Mouse (Mus musculus): ENCODE results near the gene E130116L18Rik. TPM values are rescaled to one million over a fixed set of nuclear protein-coding genes. Genes with fewer than 3 reads are reported as not detected.
"Not testable (repeated sequence)": the region's sequence is repeated elsewhere in the genome, so short reads cannot be mapped to it uniquely, and the experiment has no call there.

E130116L18Rik gene
- polyA plus RNA-seq, 1 experiment from 2014 or later = not detected

GRCm38 (mm10) chr5:25247036-25247435 lies 24.1 kb upstream of the E130116L18Rik start:
- no peak overlapping the region for H3K4me3 ChIP-seq (ENCODE audit: low read depth, low read length)
- no peak overlapping the region for H3K9ac ChIP-seq (replicated peaks; ENCODE audit: low read depth, low read length)
- H3K27me3 ChIP-seq (ENCODE audit: control insufficient read depth, insufficient read depth, low read length) = no peaks in the 10 kb centered on the region
- H3K4me1 ChIP-seq (ENCODE audit: control insufficient read depth, insufficient read depth, low read length) = no peaks in the 10 kb centered on the region
- H3K27ac ChIP-seq (ENCODE audit: low read depth, low read length) = no peak overlapping the region
- H3K9me3 ChIP-seq (ENCODE audit: control insufficient read depth, low read length) = no peaks in the 10 kb centered on the region
- H3K4me2 ChIP-seq (ENCODE audit: low read depth, low read length) = no peak overlapping the region
- ATAC-seq (ENCODE audit: low read depth) = no peak
- peaks cover 27% of the 10 kb centered on the region for H3K36me3 ChIP-seq (ENCODE audit: control insufficient read depth, insufficient read depth, low read length)
- WGBS = 89% methylated on average over 3 of the region's 3 CpGs

DNA sequence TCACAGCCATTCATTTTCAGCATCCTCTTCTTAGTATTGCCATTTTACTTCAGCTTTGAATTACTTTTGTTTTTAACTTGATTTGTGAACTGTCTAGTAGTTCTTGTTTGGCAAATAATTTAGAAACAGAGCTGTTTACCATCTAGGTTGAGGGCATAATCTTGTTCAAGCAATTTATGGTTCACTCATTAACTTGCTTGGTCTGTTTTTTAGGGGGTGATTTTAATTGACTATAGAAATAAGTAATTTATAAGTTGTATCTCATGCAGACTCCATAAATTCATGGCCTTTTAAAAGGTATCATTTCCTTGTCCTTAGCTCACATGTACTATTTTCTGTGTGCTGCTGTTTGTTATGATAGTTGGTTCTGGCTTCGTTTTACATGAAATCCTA lies 23.5 kb upstream of the E130116L18Rik start:
- ATAC-seq (ENCODE audit: low read depth) = no peak
- Histone ChIP-seq H3K4me1 (ENCODE audit: control insufficient read depth, insufficient read depth, low read length) (no peaks in the 10 kb centered on the region), H3K9ac (replicated peaks; ENCODE audit: low read depth, low read length) (no peak overlapping the region), H3K4me3 (ENCODE audit: low read depth, low read length) (no peak overlapping the region), H3K9me3 (ENCODE audit: control insufficient read depth, low read length) (no peaks in the 10 kb centered on the region), H3K27ac (ENCODE audit: low read depth, low read length) (no peak overlapping the region), H3K27me3 (ENCODE audit: control insufficient read depth, insufficient read depth, low read length) (no peaks in the 10 kb centered on the region), H3K36me3 (ENCODE audit: control insufficient read depth, insufficient read depth, low read length) (peaks cover 21% of the 10 kb centered on the region), H3K4me2 (ENCODE audit: low read depth, low read length) (no peak overlapping the region)
- WGBS = 82% methylated on average over 1 of the region's 1 CpGs

- Histone ChIP-seq H3K4me3 (ENCODE audit: low read depth, low read length) (no peak overlapping the region), H3K36me3 (ENCODE audit: control insufficient read depth, insufficient read depth, low read length) (peaks cover 16% of the 10 kb centered on the region), H3K4me2 (ENCODE audit: low read depth, low read length) (no peak overlapping the region), H3K27me3 (ENCODE audit: control insufficient read depth, insufficient read depth, low read length) (no peaks in the 10 kb centered on the region), H3K9me3 (ENCODE audit: control insufficient read depth, low read length) (no peaks in the 10 kb centered on the region), H3K9ac (replicated peaks; ENCODE audit: low read depth, low read length) (no peak overlapping the region), H3K4me1 (ENCODE audit: control insufficient read depth, insufficient read depth, low read length) (no peaks in the 10 kb centered on the region), H3K27ac (ENCODE audit: low read depth, low read length) (no peak overlapping the region)
- WGBS = 89% methylated on average over 10 of the region's 10 CpGs
- no peak for ATAC-seq (ENCODE audit: low read depth)
Observed at GRCm38 (mm10) chr5:25245806-25246472, 23.0 kb upstream of the E130116L18Rik start.

GRCm38 (mm10) chr5:25243101-25243500 lies 20.1 kb upstream of the E130116L18Rik start:
- Histone ChIP-seq H3K4me1 (ENCODE audit: control insufficient read depth, insufficient read depth, low read length) (no peaks in the 10 kb centered on the region), H3K9me3 (ENCODE audit: control insufficient read depth, low read length) (no peaks in the 10 kb centered on the region), H3K9ac (replicated peaks; ENCODE audit: low read depth, low read length) (no peak overlapping the region), H3K27me3 (ENCODE audit: control insufficient read depth, insufficient read depth, low read length) (no peaks in the 10 kb centered on the region), H3K4me2 (ENCODE audit: low read depth, low read length) (no peak overlapping the region), H3K36me3 (ENCODE audit: control insufficient read depth, insufficient read depth, low read length) (peaks cover 7% of the 10 kb centered on the region), H3K4me3 (ENCODE audit: low read depth, low read length) (no peak overlapping the region), H3K27ac (ENCODE audit: low read depth, low read length) (no peak overlapping the region)
- 92% methylated on average over 6 of the region's 6 CpGs for WGBS
- ATAC-seq (ENCODE audit: low read depth) = no peak

DNA sequence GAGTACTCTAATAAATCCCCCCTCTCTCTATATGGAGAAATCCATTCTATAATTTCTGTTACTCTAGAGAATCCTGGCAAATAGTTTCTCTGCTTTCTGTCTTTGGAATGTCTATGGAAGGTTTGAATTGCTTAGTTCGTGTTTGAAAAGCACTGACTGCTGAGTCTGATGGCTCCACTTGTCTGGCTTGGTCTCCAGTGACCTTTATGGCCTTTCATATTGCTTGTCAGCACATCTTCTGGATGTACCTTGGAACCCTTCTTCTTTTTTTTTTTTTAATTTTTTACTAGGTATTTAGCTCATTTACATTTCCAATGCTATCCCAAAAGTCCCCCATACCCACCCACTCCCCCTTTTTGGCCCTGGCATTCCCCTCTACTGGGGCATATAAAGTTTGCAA lies 1.4 kb upstream of the E130116L18Rik start:
- H3K27me3 ChIP-seq (ENCODE audit: control insufficient read depth, insufficient read depth, low read length); H3K9ac ChIP-seq (replicated peaks; ENCODE audit: low read depth, low read length); H3K4me1 ChIP-seq (ENCODE audit: control insufficient read depth, insufficient read depth, low read length); H3K4me2 ChIP-seq (ENCODE audit: low read depth, low read length); H3K36me3 ChIP-seq (ENCODE audit: control insufficient read depth, insufficient read depth, low read length); H3K27ac ChIP-seq (ENCODE audit: low read depth, low read length); H3K4me3 ChIP-seq (ENCODE audit: low read depth, low read length); H3K9me3 ChIP-seq (ENCODE audit: control insufficient read depth, low read length); ATAC-seq (ENCODE audit: low read depth): not testable (repeated sequence)
- 96% methylated on average over 1 of the region's 1 CpGs for WGBS

- no peaks in the 10 kb centered on the region for H3K9me3 ChIP-seq (ENCODE audit: control insufficient read depth, low read length)
- no peaks in the 10 kb centered on the region for H3K27me3 ChIP-seq (ENCODE audit: control insufficient read depth, insufficient read depth, low read length)
- H3K4me1 ChIP-seq (ENCODE audit: control insufficient read depth, insufficient read depth, low read length) = peaks cover 8% of the 10 kb centered on the region; the same call in 1 of the 2 replicates
- H3K4me3 ChIP-seq (ENCODE audit: low read depth, low read length) = peak within 1 kb of the TSS; percentile 63
- no peaks in the 10 kb centered on the region for H3K36me3 ChIP-seq (ENCODE audit: control insufficient read depth, insufficient read depth, low read length)
- peak within 1 kb of the TSS; percentile 92 for H3K9ac ChIP-seq (replicated peaks; ENCODE audit: low read depth, low read length)
- 84% methylated on average over 3 of the region's 3 CpGs for whole genome bisulfite sequencing
- peak within 1 kb of the TSS; percentile 86 for H3K27ac ChIP-seq (ENCODE audit: low read depth, low read length)
- H3K4me2 ChIP-seq (ENCODE audit: low read depth, low read length) = peak within 1 kb of the TSS; percentile 61
- ATAC-seq (ENCODE audit: low read depth) = no peak
Observed at GRCm38 (mm10) chr5:25221604-25222003, 1.3 kb downstream of the E130116L18Rik start, which contains the start of gene Galnt11. Galnt11 (plus strand) TSS chr5:25221904.

DNA sequence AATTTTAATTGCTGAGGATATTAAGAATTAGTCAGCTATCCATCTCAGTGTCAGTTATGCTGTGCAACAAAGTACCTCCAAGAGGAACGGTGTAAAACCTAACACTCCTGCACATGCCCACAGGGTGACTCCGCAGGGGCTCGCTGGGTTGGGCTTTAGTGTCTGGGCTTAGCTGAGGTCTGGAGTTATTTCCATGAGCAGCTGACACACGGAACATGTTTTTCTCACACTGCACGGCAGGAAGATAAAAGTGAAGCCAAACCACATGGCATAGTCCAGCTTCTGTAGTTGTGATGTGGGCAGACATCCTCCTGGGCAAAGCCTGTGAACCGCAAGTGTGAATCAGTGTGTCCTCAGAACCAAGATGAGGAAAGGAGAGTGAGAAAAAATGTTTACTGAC lies 7.9 kb downstream of the E130116L18Rik start:
- Histone ChIP-seq H3K27me3 (ENCODE audit: control insufficient read depth, insufficient read depth, low read length) (no peaks in the 10 kb centered on the region), H3K9ac (replicated peaks; ENCODE audit: low read depth, low read length) (no peak overlapping the region), H3K4me2 (ENCODE audit: low read depth, low read length) (no peak overlapping the region), H3K27ac (ENCODE audit: low read depth, low read length) (no peak overlapping the region), H3K4me3 (ENCODE audit: low read depth, low read length) (no peak overlapping the region), H3K4me1 (ENCODE audit: control insufficient read depth, insufficient read depth, low read length) (no peaks in the 10 kb centered on the region), H3K36me3 (ENCODE audit: control insufficient read depth, insufficient read depth, low read length) (no peaks in the 10 kb centered on the region), H3K9me3 (ENCODE audit: control insufficient read depth, low read length) (no peaks in the 10 kb centered on the region)
- ATAC-seq (ENCODE audit: low read depth) = no peak
- 94% methylated on average over 6 of the region's 6 CpGs for WGBS

DNA sequence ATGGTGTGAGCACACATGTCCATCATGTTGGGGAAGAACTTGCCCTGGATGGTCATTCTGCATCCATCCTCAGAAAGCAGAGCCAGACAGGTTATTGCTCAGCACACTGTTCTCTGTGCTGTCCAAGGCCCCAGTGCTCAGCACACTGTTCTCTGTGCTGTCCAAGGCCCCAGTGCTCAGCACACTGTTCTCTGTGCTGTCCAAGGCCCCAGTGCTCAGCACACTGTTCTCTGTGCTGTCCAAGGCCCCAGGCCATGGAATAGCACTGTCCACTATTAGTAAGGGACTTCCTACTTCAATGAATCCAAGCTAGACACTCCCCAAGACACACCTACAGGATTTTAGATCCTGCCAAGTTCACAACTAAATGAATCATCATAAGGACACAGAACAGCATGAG lies 9.7 kb downstream of the E130116L18Rik start:
- ATAC-seq (ENCODE audit: low read depth); H3K9me3 ChIP-seq (ENCODE audit: control insufficient read depth, low read length); H3K27ac ChIP-seq (ENCODE audit: low read depth, low read length); H3K4me2 ChIP-seq (ENCODE audit: low read depth, low read length); H3K4me3 ChIP-seq (ENCODE audit: low read depth, low read length); H3K4me1 ChIP-seq (ENCODE audit: control insufficient read depth, insufficient read depth, low read length); H3K27me3 ChIP-seq (ENCODE audit: control insufficient read depth, insufficient read depth, low read length); H3K36me3 ChIP-seq (ENCODE audit: control insufficient read depth, insufficient read depth, low read length); H3K9ac ChIP-seq (replicated peaks; ENCODE audit: low read depth, low read length): not testable (repeated sequence)

- Histone ChIP-seq H3K36me3 (ENCODE audit: control insufficient read depth, insufficient read depth, low read length) (no peaks in the 10 kb centered on the region), H3K9me3 (ENCODE audit: control insufficient read depth, low read length) (no peaks in the 10 kb centered on the region), H3K27ac (ENCODE audit: low read depth, low read length) (no peak overlapping the region), H3K4me2 (ENCODE audit: low read depth, low read length) (no peak overlapping the region), H3K4me1 (ENCODE audit: control insufficient read depth, insufficient read depth, low read length) (no peaks in the 10 kb centered on the region), H3K27me3 (ENCODE audit: control insufficient read depth, insufficient read depth, low read length) (no peaks in the 10 kb centered on the region), H3K4me3 (ENCODE audit: low read depth, low read length) (no peak overlapping the region), H3K9ac (replicated peaks; ENCODE audit: low read depth, low read length) (no peak overlapping the region)
- 80% methylated on average over 1 of the region's 1 CpGs for WGBS
- ATAC-seq (ENCODE audit: low read depth) = no peak
Observed at GRCm38 (mm10) chr5:25211872-25212271, 11.1 kb downstream of the E130116L18Rik start.

Data from neural tube, embryonic 14.5 days (tissue).